Mouse (Mus musculus) layer of hippocampus, adult 18-20 months (tissue): ENCODE measurements at regions not wholly inside any gene's neighbourhood (a gene's known extent, or its start where the extent isn't known, plus 50 kb on each side); places are given as distances from the start of the nearest gene placed in this dataset.
A peak's percentile ranks its signal among the peaks of the same experiment; 100 is the strongest.
"Not testable (repeated sequence)": the region's sequence is repeated elsewhere in the genome, so short reads cannot be mapped to it uniquely, and the experiment has no call there.

ENCODE experiments used
- DNase-seq, 2 experiments: peaks; one replicate each; pipeline ENCODE4 v3.0.0; 2022; ENCODE audit warnings: low spot score in 2 of 2

DNA sequence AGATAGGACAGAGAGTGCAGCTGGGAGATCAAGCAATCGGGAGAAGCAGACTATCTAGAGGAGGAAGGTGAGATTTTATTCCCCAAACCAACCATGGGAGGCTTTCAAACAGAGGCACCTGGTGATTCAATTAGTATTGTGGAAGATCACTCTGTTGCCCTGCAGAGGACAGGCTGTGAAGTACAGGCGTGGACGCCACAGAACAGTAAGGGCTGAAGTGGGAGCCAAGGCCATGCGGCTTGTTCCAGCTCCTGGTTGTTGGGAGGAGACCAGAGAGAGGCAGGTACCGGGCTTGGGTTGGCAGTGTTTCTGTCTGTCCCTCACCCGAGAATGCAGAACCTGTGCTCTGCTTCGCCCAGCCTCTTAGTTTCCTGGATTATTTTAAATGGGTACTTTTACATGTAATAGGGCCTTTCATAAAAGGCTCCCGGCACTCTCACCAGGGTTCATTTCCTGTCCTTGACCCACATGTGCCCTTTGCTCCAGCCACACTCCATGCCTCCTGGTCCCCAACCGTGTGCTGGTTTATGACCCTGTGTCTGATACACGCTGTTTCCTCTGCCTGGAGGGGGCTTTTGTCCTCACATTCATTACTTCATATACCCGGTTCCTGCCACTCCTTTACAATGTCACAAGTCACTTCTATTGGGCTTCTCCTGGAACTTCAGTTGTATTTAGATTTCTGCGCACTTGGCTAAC lies 58.3 kb downstream of the Vcpkmt start:
- DNase-seq = no peak

DNA sequence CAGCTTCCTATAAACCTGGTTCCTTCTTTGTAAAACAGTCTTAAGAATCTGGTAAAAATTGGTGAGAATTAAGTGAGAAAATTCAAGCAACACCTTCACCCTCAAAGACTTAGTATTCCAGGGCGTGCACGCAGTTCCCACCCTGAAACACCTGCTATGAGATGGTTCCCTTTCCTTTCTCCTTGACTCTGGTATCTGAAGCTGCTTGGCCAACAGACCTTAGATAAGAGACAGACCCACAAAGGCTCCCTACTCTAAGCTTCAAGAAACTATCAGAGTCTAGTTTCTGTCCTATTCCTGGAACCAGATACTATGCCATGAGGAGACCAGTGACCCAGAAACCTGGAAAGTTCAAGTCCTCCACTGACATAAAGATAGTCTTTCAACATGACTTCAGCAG lies 63.0 kb downstream of the Vcpkmt start:
- no peak for DNase-seq

DNA sequence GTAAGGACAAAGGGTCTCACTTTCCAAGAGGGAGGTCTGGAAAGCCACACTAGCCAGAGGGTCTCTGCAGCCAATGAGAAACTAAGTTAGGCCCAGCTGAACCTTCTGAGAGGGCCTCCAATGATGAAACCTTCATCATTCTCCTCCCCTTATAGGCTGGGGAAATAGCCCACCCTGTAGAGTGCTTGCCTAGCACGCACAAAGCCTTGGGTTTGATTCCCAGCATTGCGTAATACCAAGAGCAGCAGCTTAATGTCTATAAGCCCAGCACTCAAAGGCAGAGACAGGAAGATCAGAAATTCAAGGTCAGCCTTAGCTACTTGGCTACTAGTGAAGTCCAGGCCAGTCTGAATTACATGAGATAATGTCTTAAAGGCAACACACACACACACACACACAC lies 63.8 kb downstream of the Vcpkmt start:
- DNase-seq = no peak

DNA sequence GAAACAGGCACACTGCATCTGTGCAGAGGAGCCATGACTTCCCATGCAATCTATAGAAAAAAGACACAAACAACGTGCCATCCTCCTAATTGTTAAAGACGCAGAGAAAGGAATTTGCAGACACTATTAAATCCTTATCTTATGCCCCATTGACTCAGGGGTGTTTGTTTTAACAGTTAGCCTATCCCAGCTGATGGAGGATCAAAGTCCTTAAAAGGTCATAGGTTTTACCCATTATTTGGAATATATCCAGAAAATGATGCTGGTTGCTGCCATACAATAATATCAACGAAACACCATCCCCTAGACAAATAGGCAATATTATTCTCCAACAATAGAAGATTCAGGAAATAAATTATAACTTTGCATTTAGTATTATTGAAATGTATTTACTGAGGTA lies 65.2 kb downstream of the Vcpkmt start:
- no peak for DNase-seq

DNA sequence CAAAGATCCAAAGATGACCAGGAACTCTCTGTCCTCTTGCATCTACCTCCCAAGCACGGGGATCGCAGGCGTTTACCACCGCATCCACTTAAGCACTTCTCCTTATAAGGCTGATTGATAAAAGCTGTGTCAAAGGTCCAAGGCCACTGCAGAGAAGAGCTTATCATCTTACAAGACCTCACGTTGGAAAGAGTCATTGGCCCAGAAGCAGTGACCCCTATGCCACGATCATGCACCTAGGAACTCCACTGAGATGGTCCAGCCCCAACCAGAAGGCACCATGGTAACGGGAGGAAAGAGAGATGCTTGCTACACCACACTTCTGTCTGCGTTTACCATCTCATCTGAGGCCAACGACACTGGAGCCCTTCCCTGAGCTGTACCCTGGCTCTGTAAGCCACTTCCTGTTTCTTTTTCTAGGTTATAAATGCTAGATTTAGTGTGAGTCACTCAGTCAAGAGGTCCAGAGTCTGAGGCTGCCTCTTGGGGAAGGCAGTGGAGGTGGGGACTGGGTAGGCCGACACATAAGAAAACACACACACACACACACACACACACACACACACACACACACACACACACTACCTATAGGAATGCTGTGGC lies 66.4 kb downstream of the Vcpkmt start:
- DNase-seq = no peak

DNA sequence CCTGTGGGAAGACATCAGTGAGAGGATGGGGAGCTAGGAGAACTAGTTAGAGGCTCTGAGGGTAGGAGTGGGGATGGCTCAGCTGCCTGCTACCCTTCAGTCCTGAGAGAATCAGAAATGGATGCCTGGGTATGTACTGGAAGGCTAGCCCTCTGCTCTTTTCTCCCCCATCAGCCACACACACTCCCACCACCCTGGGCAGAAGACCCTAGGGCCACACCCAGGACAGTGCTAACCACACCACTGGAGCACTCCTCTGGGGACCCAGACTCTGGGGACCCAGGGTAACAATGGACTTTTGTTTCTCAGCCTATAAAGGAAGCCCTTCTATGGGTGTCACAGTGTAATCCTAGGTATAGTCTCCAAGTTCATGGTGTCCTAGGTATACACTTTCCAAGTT lies 67.0 kb downstream of the Vcpkmt start:
- no peak for DNase-seq

DNA sequence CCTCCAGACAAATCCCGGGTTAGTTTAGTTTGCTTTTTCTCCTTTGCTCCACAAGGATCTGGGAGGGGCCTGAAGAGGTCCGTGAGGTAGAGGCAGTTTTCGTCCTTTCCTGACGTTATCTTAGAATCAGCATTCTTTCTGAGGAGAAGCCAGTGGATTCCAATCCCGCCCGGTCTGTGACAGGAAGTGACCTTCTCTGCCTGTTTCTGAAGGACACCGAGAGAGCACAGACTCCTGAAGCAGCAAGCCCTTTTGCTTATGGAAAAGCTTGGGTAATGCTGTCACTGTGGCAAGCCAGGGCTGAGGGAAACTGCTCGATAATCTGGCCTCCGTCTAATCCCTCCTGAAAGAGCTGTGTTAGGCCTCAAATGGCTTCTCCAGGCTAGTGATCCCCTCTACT lies 67.7 kb downstream of the Vcpkmt start:
- no peak for DNase-seq

DNA sequence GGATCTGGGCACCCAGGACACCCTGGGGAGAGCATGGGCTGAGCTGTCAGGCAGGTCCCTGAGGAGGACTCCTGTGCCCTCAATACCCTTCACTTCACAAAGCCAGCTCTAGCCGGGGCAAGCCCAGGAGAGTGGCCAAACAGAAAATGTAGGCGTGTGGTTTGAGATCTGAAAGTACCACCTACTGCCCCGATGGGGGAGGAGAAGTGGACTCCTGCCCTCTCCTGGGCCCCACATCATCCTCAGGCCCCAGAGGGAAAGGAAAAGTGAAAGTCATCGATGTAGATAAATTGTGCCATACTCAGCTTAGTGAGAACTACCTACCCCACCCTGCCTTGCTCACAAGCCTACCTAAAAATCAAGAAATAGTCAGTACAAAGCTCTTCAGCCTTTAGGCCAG lies 69.7 kb downstream of the Vcpkmt start:
- DNase-seq = no peak

DNA sequence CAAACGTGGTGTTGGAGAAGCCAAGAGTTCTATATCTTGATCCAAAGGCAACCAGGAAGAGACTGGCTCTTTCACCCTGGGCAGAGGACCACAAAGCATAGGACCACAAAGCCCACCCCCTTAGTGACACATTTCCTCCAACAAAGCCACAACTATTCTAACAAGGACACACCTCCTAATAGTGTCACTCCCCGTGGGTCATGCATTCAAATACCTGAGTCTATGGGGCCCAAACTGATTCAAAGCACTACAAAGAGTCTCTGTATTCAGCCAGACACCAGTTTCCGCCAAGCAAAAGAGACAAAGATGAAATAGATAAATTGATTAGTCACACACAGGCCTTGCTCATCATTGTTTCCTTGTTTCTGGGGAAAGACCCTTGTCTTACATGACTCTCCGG lies 72.1 kb downstream of the Vcpkmt start:
- no peak for DNase-seq

DNA sequence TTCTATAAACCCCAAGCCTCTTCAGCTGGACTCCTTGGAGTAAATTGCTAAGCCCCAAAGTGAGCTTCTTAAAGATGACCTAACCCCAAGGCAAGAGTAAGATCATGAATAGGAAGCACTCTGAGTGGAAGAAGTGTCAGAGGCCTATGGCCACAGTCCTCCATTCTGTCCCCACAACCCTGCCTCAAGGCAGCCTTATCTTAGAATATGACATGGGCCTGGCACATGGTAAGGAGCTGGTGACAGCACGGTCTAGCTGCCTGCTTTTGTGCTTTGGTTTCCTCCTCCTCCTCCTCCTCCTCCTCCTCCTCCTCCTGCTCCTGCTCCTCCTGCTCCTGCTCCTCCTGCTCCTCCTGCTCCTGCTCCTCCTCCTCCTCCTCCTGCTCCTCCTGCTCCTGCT lies 73.6 kb downstream of the Vcpkmt start:
- DNase-seq = not testable (repeated sequence)

DNA sequence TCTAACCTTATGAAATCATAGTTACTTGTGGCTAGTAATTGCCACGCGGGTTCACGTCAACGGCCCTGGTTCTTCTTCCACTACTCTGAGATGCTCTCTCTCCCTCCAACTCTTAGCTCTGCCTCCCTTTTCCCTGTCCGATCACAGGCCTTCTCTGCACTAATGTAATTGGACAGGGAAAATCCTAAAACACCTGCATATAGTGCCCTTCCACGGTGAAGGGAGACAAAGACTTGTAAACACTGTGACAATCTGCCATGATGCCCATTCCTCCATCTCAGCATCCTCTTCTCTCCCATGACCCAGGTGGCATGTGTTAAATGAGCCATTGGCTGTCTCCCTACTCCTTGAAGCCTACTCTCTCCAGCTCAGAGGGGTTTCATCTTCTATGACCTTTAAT lies 74.9 kb downstream of the Vcpkmt start:
- DNase-seq = no peak

DNA sequence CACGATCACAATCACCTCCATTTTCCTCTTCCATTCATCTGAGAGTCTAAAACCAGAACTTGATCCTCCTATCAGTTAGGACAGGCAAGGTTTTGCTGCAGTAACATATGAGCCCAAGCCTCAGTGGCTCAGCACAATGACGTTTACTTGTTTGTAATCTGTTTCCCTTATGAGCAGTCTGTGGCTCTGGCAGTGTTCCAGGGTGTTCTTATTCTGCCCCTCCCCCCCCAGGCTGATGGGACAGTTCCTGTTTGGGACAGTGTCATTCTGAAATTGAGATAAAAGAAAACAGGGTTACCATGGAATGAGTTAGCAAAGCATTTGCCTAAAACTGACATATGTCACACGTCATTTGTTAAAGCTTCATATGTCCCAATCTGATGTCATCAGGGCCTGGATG lies 75.5 kb downstream of the Vcpkmt start:
- DNase-seq = no peak

DNA sequence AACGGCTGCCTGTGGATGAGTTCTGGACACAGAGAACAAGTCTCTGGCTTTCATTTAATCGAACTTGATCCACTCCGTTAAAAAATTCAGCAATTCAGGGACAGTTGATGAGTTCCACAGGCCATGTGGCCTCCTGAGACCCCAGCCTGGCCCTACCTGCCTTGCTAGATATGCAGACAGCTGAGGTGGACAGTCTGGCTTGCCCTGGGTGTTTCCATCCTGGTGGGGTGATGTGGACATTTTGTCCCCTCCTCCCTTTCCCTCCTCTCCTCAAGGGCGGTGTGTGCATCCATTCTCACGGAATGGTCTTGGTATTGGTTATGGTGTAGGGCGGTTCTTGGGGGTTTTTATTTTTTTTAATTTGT lies 80.1 kb downstream of the Vcpkmt start:
- DNase-seq = no peak

DNA sequence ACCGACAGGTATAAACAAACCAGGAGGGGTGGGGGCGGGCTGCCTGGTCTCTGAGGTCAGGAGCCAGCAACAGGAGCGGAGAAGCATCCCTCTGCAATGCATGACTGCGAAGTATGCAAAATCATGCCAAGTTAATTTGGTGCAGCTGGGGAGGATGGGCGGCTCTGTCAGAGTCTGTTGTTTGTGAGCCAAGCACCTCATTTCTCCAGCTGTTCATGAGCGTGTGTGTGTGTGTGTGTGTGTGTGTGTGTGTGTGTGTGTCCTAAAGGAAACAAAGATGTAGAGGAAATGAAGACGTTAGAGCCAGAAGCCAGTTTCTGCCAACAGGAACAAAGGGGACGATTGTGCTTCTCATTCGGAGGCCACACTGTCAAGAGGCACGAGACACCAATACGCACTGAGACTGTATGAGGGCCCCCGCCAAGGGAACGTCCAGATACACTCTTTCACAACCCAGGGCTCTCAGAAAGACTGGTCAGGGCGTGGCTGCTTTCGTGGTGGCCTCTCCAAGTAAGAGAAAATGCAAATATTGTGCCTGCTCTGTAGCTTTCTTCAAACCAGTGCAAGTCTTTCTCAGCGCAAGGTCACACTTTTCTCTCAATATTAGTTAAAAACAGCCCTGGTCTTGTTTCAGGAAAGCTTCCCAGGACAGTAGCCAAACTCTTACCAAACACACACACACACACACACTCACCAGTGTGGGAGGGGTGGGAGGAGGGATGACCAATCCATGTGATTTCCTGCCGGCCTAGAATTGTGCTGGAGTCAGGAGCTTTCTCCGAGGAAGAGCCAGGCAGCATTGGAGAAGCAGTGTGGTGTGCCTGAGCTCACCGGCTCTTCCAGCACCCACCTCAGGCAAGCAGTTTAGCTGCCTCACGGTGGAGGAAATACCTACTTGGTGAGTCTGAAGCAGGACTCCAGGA lies 80.8 kb downstream of the Vcpkmt start:
- peak; percentile 17 to 54 for DNase-seq

DNA sequence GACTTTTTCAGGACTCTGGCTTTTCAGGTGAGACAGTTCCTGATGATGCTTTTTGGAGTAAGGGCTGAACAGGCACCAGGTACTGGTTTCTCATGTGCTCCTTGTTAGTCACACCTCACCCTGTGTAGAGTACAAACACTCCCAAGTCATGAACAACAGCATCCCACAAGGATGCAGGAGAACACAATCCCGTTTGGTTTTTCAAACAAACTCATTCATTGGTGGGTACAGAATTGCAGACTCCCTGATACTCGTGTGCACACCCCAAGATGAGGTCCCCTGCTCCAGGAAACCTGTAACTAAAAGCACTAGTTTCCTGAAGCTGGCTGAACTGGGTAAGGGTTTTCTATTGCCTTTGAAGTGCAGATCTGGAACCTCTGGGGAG lies 81.5 kb downstream of the Vcpkmt start:
- DNase-seq = no peak

DNA sequence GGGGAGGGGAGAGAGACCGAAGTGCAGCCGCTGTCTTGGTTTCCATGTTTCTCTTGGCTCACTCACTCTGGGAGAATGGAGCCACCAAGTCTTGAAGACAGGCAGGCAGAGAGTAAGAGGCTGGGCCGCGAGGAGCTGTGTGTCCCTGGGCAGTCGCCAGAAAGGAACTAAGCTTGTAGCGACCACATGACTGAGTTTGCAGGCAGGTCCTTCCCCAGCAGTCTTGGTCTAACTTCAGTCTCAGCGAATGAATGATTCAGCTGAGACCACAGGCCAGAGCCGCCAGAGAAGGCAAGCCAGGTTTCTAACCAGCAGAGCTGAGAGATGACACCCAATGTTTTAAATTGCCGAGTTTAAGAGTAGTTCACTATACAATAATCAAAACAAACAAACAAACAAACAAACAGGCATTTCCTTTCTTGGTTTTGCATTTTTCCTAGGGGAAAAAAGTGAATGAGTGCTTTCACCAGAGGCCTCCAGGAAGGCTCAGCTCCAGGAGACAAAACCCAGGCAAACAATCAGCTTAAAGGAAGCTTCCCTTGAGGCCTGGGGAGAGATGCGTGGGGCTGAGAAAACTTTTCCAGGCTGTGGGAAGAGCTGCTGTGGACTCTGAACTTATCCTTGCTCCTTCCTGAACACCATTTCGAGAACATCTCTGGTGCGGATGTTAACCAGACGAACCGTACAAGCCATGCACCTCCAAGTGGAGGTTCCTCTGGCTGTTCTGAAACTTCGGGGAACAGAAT lies 82.1 kb downstream of the Vcpkmt start:
- DNase-seq = peak in 1 of 2 experiments; percentile 9

DNA sequence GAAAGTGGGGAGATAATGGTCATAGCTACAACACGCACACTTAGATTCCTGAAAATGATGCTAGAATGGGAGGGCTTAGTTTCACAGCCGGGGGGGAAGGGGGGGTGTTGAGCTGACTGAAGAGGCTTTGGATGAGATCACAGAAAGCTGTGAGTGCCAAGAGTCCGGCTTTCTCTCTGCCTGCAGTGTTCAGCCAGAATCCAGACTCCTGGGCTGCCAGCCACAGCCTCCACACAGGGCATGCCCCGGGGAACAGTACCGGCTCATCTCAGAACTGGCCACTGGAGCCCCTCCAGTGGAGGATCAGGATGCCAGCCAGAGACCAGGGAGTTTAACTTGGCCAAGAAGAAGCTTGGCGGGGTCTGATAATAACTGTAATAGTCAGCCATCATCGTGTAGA lies 85.7 kb downstream of the Vcpkmt start:
- peak; percentile 43 to 71 for DNase-seq

DNA sequence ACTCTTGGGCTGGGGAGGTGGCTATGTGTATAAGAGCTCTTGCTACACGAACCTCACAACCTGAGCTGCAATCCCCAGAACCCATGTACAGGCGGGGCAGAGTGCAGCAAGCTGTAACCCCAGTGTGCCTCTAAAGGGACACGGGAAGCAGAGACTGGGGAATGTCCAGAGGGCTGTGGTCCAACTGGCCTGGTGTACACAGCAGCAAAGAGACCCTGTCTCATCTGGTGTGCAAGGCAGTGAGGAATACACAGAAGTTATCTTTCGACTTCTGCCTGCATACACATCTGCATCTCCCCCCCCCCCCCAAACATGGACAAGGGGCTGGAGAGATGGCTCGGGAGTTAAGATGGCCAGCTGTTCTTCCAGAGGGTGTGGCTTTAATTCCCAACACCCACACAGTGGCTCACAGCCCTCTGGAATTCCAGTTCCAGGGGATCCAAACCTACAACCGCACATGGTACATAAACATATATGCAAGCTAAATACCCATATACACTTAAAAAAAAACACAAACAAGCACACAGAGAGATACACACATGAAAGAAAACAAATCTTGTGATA lies 86.4 kb downstream of the Vcpkmt start:
- DNase-seq = no peak

DNA sequence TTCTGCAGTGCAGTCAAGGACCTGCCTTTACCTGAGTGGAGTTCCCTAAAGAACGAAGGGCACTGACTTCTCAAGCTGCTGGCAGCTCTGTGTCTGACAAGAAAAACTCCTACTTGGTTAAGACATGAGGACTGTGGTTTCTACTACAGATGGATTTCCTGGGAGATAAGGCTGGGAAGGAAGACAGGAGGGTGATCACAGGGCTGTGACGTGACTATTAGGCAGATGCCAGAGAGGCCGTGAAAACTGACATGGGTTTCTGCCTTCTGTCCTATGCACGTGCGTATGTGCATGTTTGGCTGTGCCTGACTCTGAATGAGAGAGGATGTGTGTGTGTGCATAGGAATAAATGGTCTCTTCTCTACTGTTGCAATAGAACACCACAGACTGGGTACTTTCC lies 87.1 kb downstream of the Vcpkmt start:
- no peak for DNase-seq

DNA sequence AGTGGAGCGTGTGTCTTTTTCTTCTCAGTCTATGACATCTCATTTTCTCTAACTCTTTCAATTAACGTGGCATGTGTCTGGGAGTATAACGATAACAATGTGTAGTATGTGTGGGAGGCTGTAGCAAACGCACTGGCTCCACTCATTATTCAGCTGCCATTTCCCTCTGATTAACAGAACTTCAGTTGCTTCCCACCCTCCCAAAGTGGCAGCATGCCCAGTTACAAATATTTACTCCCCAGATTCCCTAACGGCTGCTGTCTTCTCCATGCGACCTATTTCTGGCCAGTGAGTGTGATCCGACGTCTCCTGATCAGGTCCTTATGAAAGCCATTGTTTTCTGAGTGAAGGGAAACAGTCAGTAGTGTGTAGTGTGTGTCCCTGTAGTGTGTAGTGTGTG lies 88.2 kb downstream of the Vcpkmt start:
- peak; percentile 32 to 68 for DNase-seq

DNA sequence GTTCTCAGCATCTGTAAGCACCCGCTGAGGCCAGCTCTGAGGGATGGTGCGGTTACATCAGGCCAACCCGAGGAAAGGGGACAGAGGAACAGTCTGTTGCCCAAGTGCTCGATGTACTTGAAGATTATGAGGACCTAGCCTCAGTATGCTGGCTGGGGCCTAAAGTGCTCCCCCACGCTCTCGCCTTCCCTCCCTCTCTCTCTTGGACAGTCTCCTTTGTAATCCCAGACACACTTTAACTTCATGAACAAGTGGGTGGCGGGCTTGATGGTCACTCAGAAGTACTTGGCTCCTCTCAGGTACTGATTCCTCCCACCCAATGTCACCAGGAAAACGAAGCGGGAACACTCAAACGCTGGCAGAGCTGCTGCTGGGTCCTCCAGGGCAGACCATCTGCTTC lies 93.1 kb downstream of the Vcpkmt start:
- no peak for DNase-seq
